Mouse (Mus musculus) embryonic fibroblast, embryonic 13.5 days (primary cell): ENCODE data around the gene Ccdc74a.

Source experiments
- CTCF ChIP-seq: IDR thresholded peaks from 2 replicates; pipeline ENCODE4 v1.5.1; 2011; ENCODE audit warnings: mild to moderate bottlenecking, control low read depth, low read length, moderate library complexity, borderline replicate concordance; ENCODE audit not compliant: insufficient read depth
- POLR2A ChIP-seq: IDR thresholded peaks from 2 replicates; pipeline ENCODE4 v1.6.1; 2011; ENCODE audit warnings: low read depth, mild to moderate bottlenecking, control low read depth, low read length, moderate library complexity

- TF ChIP-seq POLR2A (no peak), CTCF (no peak)
Measured at GRCm38 (mm10) chr16:17653601-17654000, 7.3 kb downstream of the Ccdc74a start.
